Mouse (Mus musculus): Measurements from ENCODE around the gene 4931422A03Rik. TPM values are rescaled to one million over a fixed set of nuclear protein-coding genes. Genes with fewer than 3 reads are reported as not detected.
"Not testable (repeated sequence)": the region's sequence is repeated elsewhere in the genome, so short reads cannot be mapped to it uniquely, and the experiment has no call there.

4931422A03Rik gene
- polyA plus RNA-seq, 2 experiments = 2.3 TPM; not detected in 1

- Histone ChIP-seq H3K4me3 (replicated peaks; ENCODE audit: low read length) (peak overlapping the region; percentile 70; the same call in 1 of the 2 replicates), H3K9ac (ENCODE audit: low read depth, low read length, severe bottlenecking) (peak overlapping the region; percentile 91; the same call in 1 of the 2 replicates), H3K4me1 (ENCODE audit: control insufficient read depth, insufficient read depth, low read length) (peaks cover 14% of the 10 kb centered on the region), H3K4me2 (replicated peaks; ENCODE audit: low read depth, low read length, severe bottlenecking) (peak overlapping the region; percentile 69), H3K27ac (replicated peaks; ENCODE audit: low read depth, low read length) (no peak overlapping the region), H3K36me3 (ENCODE audit: control insufficient read depth, insufficient read depth, low read length) (peaks cover 8% of the 10 kb centered on the region), H3K27me3 (ENCODE audit: control insufficient read depth, insufficient read depth, low read length) (no peaks in the 10 kb centered on the region), H3K9me3 (ENCODE audit: control insufficient read depth, low read length) (no peaks in the 10 kb centered on the region)
- 81% methylated on average over 2 of the region's 2 CpGs for WGBS
- TF ChIP-seq POLR2A (IDR thresholded peaks at IDR 0.05; ENCODE audit: borderline replicate concordance, extremely low read depth, insufficient read depth, insufficient read length) = no peak
- ATAC-seq (ENCODE audit: low FRiP score, low read depth) (no peak), DNase-seq (ENCODE audit: low spot score) (no peak)
These were observed 913 bp upstream of the 4931422A03Rik start for GRCm38 (mm10) chr2:104029074-104029473.

DNA sequence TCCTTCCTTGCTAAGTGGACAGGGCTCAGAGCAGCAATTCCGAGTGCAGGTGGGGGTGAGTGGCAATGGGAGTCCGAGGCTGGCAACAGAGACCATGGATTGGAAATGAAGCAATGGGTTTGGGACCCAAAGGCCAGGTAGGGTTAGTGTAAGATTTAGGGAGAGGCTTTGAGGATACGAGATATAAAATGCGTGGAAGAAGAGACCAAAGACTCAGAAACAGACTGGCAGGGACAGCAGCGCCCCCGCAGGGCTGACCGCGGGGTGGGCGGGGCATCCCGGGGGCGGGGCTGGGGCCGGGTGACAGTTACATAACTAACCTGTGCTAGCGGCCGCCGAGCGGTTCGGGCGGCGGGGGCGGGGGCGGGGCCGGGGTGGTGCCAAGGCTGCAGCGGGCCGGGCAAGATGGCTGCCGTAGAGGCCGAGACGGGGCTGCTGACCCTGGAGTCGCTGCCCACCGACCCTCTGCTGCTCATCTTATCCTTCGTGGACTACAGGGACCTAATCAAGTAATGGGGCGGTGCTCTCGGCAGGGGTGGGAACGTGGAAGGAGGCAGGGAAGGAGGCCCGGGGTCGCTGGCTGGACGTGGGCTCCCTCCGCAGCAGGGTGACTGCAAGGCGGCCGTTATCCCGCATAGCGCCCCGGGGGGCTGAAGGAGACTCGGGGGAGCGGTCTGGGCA lies 563 bp downstream of the 4931422A03Rik start, which contains the start of gene Fbxo3:
Gene Fbxo3 (plus strand): TSS at position 264 of the 681 bp plus-strand sequence.
- WGBS = under 1% methylated on average over 24 of the region's 44 CpGs

GRCm38 (mm10) chr2:104024656-104025055 lies 3.5 kb downstream of the 4931422A03Rik start:
- no peak for TF ChIP-seq POLR2A (IDR thresholded peaks at IDR 0.05; ENCODE audit: borderline replicate concordance, extremely low read depth, insufficient read depth, insufficient read length)
- ATAC-seq (ENCODE audit: low FRiP score, low read depth) = no peak
- H3K4me2 ChIP-seq (replicated peaks; ENCODE audit: low read depth, low read length, severe bottlenecking) = no peak overlapping the region
- WGBS = 84% methylated on average over 4 of the region's 4 CpGs
- no peaks in the 10 kb centered on the region for H3K36me3 ChIP-seq (ENCODE audit: control insufficient read depth, insufficient read depth, low read length)
- no peak for DNase-seq (ENCODE audit: low spot score)
- H3K9me3 ChIP-seq (ENCODE audit: control insufficient read depth, low read length) = no peaks in the 10 kb centered on the region
- no peak overlapping the region for H3K27ac ChIP-seq (replicated peaks; ENCODE audit: low read depth, low read length)
- H3K4me3 ChIP-seq (replicated peaks; ENCODE audit: low read length) = no peak overlapping the region
- H3K4me1 ChIP-seq (ENCODE audit: control insufficient read depth, insufficient read depth, low read length) = peaks cover 11% of the 10 kb centered on the region
- no peaks in the 10 kb centered on the region for H3K27me3 ChIP-seq (ENCODE audit: control insufficient read depth, insufficient read depth, low read length)
- H3K9ac ChIP-seq (ENCODE audit: low read depth, low read length, severe bottlenecking) = no peak overlapping the region

More for the DNA sequence above, 563 bp downstream of the 4931422A03Rik start, which contains the start of gene Fbxo3:
- H3K27ac ChIP-seq (replicated peaks; ENCODE audit: low read depth, low read length) = peak within 1 kb of the TSS; percentile 55; the same call in 1 of the 2 replicates
- no peaks in the 10 kb centered on the region for H3K9me3 ChIP-seq (ENCODE audit: control insufficient read depth, low read length)
- peak; percentile 97 for ATAC-seq (ENCODE audit: low FRiP score, low read depth)
- peaks cover 3% of the 10 kb centered on the region; the same call in 1 of the 2 replicates for H3K36me3 ChIP-seq (ENCODE audit: control insufficient read depth, insufficient read depth, low read length)
- H3K4me3 ChIP-seq (replicated peaks; ENCODE audit: low read length) = peak within 1 kb of the TSS; percentile 70
- peak within 1 kb of the TSS; percentile 91 for H3K9ac ChIP-seq (ENCODE audit: low read depth, low read length, severe bottlenecking)
- H3K4me1 ChIP-seq (ENCODE audit: control insufficient read depth, insufficient read depth, low read length) = peaks cover 14% of the 10 kb centered on the region
- DNase-seq (ENCODE audit: low spot score) = peak; percentile 65
- peak; percentile 62; the same call in 1 of the 2 replicates for TF ChIP-seq POLR2A (IDR thresholded peaks at IDR 0.05; ENCODE audit: borderline replicate concordance, extremely low read depth, insufficient read depth, insufficient read length)
- H3K27me3 ChIP-seq (ENCODE audit: control insufficient read depth, insufficient read depth, low read length) = no peaks in the 10 kb centered on the region
- peak within 1 kb of the TSS; percentile 69 for H3K4me2 ChIP-seq (replicated peaks; ENCODE audit: low read depth, low read length, severe bottlenecking)

- DNase-seq (ENCODE audit: low spot score) = no peak
- Histone ChIP-seq H3K9me3 (ENCODE audit: control insufficient read depth, low read length) (no peaks in the 10 kb centered on the region), H3K4me2 (replicated peaks; ENCODE audit: low read depth, low read length, severe bottlenecking) (no peak overlapping the region), H3K27ac (replicated peaks; ENCODE audit: low read depth, low read length) (no peak overlapping the region), H3K27me3 (ENCODE audit: control insufficient read depth, insufficient read depth, low read length) (no peaks in the 10 kb centered on the region), H3K9ac (ENCODE audit: low read depth, low read length, severe bottlenecking) (no peak overlapping the region), H3K4me1 (ENCODE audit: control insufficient read depth, insufficient read depth, low read length) (no peaks in the 10 kb centered on the region), H3K36me3 (ENCODE audit: control insufficient read depth, insufficient read depth, low read length) (no peaks in the 10 kb centered on the region), H3K4me3 (replicated peaks; ENCODE audit: low read length) (no peak overlapping the region)
- no peak for TF ChIP-seq POLR2A (IDR thresholded peaks at IDR 0.05; ENCODE audit: borderline replicate concordance, extremely low read depth, insufficient read depth, insufficient read length)
- WGBS = 78% methylated on average over 7 of the region's 7 CpGs
- ATAC-seq (ENCODE audit: low FRiP score, low read depth) = no peak
These were observed 5.1 kb downstream of the 4931422A03Rik start for GRCm38 (mm10) chr2:104023096-104023495.

DNA sequence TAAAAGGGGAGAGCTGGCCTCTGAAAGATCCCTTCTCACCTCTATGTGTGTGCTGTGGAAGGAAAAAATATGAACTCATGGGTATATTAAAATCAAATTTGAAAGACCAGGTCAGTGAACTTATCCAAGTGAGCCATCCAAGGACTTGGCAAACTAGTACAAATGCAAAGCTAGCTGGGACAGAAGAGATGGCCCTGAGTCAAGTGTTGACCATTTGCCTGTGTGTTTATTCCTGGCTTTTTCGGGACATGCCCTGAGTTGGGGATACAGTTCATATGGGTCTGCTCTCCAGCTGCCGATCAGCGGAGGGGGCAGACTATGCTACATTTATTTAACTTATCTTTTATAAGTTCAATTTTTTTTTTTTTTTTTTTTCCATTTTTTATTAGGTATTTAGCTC lies 19.3 kb downstream of the 4931422A03Rik start:
- not testable (repeated sequence) for ATAC-seq (ENCODE audit: low FRiP score, low read depth); DNase-seq (ENCODE audit: low spot score)
- 90% methylated on average over 3 of the region's 3 CpGs for WGBS

More for the DNA sequence above, 19.3 kb downstream of the 4931422A03Rik start:
- not testable (repeated sequence) for H3K9me3 ChIP-seq (ENCODE audit: control insufficient read depth, low read length); H3K4me1 ChIP-seq (ENCODE audit: control insufficient read depth, insufficient read depth, low read length); H3K27ac ChIP-seq (replicated peaks; ENCODE audit: low read depth, low read length); H3K4me2 ChIP-seq (replicated peaks; ENCODE audit: low read depth, low read length, severe bottlenecking); H3K4me3 ChIP-seq (replicated peaks; ENCODE audit: low read length); H3K9ac ChIP-seq (ENCODE audit: low read depth, low read length, severe bottlenecking); H3K27me3 ChIP-seq (ENCODE audit: control insufficient read depth, insufficient read depth, low read length); H3K36me3 ChIP-seq (ENCODE audit: control insufficient read depth, insufficient read depth, low read length)
